Mouse (Mus musculus) brain, embryonic 14.5 days (tissue): ENCODE results near the gene Elmo3. TPM values are rescaled to one million over a fixed set of nuclear protein-coding genes. Genes with fewer than 3 reads are reported as not detected.

Source experiments
- DNase-seq: peaks from one replicate; pipeline ENCODE4 v3.0.0-alpha.2; 2011; ENCODE audit warnings: low read depth
- CTCF ChIP-seq: fragments of 200-500 bp; IDR thresholded peaks from 2 replicates; pipeline ENCODE4 v1.5.1; 2012; ENCODE audit warnings: inconsistent platforms, mild to moderate bottlenecking, moderate library complexity, borderline replicate concordance; ENCODE audit not compliant: insufficient read depth, insufficient read length; ENCODE audit errors: extremely low read depth
- POLR2A ChIP-seq: fragments of 200-500 bp; IDR thresholded peaks from 2 replicates; pipeline ENCODE4 v1.6.1; 2012; ENCODE audit warnings: mild to moderate bottlenecking, inconsistent platforms, borderline replicate concordance; ENCODE audit not compliant: poor library complexity, insufficient read depth, insufficient read length, severe bottlenecking; ENCODE audit errors: extremely low read depth
- polyA plus RNA-seq: library from polyadenylated mRNA; depleted of rRNA; stranded (reverse); fragments of >200 nt; gene quantifications from 2 replicates; pipeline ENCODE4 v1.2.3, GENCODE M21; 2012

Elmo3 gene
- polyA plus RNA-seq, 1 experiment: 2.3 TPM

DNA sequence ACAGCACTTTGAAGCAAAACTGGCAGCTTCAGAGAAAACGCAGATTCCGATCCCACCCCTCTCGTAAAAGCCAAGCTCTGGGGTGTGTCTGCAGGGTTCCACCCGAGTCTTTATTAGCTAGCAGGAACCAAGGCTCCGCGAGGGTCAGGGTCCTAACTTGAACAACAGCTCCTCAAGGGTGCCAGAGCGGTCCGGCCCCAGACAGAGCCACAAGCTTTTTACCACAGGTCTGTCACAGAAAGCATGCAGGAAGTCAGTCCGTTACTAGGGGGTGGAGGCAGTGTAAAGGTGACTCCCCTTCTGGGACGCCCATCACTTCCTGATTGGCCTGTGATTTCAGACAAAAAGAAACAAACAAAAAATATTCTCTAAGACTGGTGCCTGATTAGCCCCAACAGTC, 40.3 kb upstream of the Elmo3 start:
- DNase-seq: no peak
- TF ChIP-seq CTCF (no peak), POLR2A (no peak)

DNA sequence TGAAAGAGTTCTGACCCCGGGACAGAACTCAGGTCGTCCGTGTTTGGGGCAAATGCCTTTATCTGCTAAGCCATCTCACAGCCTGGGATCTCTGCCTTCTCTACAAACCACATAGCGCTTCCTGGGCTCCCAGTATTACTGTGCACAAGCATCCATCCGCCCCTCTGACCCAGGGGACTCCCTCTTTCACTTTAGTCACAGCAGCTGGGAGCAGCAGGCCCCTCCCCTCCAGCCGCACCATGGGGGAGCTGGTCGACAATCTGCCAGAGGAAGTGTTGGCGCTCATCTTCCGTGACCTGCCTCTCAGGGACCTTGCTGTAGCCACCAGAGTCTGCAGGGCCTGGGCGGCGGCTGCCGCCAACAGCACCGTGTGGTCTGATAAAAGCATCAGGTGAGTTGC, 38.6 kb upstream of the Elmo3 start:
- TF ChIP-seq POLR2A (no peak), CTCF (no peak)
- no peak for DNase-seq

DNA sequence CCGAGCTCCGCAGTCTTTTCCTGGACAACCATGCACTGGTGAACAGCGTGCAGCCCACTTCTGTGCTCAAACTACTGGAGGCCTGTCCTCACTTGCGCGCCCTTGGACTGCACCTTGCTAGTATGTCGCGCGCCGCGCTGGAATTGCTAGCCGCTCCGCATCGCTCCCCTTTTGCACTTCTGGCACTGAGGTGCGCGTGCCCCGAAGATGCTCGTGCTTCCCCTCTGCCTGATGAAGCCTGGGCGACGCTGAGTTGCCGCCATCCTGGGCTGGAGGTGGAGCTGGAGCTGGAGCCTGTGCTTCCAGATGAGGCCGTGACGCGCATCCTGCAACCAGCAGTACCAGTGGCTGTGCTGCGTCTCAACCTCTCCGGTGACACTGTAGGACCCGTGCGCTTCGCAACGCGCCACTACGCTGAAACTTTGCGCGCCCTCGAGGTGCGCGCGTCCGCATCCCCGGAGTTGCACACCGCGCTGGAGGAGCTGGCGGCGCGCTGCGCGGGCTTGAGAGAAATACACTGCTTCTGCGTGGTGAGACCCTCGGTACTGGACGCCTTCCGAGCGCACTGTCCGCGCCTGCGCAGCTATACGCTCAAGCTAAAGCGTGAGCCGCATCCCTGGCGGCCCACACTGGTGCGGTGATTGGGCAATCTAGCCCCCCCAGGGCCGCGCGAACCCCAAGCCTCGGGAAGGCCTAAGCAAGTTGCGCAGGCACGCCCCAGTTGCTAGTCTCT, 36.9 kb upstream of the Elmo3 start:
- TF ChIP-seq POLR2A: 0 out of 2 replicates have a peak, but pooled peaks have one; percentile 6
- no peak for TF ChIP-seq CTCF
- peak; percentile 96 for DNase-seq

DNA sequence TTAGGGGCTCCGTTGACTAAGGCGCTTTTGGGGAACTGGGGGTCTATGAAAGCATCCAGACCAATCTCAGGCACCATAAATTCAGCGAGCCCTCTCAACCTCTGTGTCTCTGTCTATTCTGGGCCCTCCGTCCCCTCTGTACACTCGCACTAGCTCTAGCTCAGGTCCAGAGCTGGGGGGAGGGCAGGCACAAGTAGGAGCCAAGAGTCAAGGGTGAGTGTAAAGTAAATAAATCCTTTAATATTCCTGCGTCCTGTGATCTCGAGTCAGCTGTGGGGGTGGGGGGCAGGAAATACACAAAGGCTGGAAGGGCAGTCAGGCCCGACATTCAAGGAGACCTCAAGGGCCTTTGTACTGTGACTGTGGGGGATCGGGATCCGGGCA, 36.3 kb upstream of the Elmo3 start:
- no peak for DNase-seq
- TF ChIP-seq CTCF (no peak), POLR2A (no peak)

DNA sequence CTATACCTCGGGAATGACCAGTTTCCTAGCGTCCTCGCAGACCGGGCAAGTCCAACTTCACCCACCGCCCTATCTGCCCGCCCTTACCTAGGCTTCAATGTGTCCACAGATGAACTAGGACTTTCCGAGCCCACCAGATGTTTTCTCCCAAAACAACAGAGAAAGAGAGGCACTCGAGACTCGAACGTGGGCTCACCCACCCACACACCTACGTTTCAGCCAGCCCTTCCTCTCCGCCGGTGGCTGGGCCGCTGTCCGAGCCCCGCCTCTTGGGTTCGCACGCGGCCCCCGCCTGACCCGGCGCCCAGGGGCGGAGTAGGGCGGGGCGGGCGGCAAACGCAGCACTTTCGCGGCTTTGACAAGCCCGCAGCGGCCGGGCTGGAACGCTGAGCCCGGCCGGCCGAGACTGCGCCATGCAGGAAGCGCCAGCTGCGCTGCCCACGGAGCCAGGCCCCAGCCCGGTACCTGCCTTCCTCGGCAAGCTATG, 35.9 kb upstream of the Elmo3 start, which contains the start of gene Hsf4:
Hsf4 (plus strand) TSS at position 341 of the 487 bp plus-strand sequence.
- no peak for DNase-seq
- no peak for TF ChIP-seq POLR2A
- no peak for TF ChIP-seq CTCF

DNA sequence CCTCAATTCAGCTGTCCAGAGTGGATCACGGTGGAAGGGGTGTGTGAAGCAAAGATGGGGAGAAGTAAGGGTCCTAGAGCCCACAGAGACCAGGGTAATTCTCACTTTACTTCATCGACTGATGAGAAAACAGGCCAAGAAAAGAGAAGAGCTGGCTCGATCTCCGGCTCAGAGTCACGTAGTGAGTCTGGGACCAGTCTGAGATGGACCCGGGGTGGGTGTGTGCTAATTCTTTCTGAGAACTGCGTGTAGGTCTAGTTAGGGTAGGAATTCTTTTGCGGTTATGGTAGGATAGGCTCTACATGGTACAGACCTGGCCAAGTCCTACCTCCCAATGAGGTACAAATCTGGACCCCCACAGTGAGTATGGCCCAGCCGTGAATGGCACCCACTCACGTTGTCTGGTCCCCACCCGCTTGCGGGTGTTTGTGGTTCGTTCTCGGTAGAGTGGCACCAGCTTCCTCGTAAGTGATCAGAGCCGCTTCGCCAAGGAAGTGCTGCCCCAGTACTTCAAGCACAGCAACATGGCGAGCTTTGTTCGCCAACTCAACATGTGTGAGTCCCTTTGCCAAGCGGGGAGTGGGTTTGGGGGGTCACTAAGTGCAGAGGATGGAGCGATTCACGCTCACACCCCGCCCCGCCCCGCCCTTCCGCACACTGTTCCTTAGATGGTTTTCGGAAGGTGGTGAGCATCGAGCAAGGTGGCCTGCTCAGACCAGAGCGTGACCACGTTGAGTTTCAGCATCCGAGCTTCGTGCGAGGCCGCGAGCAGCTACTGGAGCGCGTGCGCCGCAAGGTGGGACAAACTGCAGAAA, 35.1 kb upstream of the Elmo3 start:
- no peak for TF ChIP-seq CTCF
- no peak for TF ChIP-seq POLR2A
- no peak for DNase-seq

DNA sequence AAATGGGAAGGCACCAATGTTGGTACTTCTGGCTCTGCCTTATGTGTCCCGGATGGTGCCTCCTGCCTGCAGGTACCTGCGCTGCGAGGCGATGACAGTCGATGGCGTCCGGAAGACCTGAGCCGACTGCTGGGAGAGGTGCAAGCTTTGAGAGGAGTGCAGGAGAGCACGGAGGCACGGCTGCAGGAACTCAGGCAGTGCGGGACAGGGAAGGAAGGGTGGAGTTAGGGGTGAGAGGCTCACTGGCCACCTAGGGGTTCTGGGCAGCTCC, 34.5 kb upstream of the Elmo3 start:
- TF ChIP-seq POLR2A (no peak), CTCF (no peak)
- no peak for DNase-seq

DNA sequence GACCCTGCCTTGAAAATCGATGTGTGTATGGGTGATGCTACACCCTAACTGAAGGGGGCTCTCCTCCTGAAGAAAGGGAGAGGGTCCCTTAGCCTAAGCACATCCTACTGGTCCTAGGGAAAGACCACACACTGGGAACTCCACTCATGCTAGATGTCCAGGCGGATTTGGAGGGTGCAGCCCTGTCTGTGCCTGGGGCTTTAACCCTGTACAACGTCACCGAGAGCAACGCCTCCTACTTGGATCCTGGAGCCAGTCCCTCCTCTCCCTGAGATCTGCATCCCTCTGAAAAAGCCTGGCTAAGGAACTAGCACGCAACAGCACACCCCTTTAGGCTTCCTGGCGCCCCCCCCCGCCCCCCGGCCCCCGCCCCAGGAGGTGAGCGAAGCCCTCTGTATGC, 30.0 kb upstream of the Elmo3 start:
- no peak for TF ChIP-seq CTCF
- TF ChIP-seq POLR2A: no peak
- no peak for DNase-seq

DNA sequence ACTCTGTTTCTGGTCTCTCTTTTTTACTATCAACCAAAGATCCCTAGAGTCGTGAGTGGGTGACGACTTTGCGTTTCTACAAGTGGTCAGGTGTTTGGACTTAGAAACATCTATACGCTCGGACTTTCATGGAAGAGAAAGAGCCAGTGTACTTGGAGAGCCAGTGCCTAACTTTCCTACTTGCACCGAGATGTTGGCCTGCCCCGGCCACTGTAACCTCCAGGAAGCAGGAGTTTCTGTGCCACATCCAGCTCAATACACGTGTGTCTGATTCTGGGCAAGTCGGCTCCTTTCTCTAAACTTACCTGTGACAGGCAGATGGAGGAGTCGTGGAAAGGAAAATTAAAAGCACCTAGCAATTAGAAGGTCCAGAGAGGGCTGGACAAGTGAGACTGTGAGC, 29.6 kb upstream of the Elmo3 start, which contains the start of gene Nol3:
Nol3 (plus strand) TSS at position 301 of the 400 bp plus-strand sequence.
- no peak for DNase-seq
- TF ChIP-seq CTCF (no peak), POLR2A (no peak)

DNA sequence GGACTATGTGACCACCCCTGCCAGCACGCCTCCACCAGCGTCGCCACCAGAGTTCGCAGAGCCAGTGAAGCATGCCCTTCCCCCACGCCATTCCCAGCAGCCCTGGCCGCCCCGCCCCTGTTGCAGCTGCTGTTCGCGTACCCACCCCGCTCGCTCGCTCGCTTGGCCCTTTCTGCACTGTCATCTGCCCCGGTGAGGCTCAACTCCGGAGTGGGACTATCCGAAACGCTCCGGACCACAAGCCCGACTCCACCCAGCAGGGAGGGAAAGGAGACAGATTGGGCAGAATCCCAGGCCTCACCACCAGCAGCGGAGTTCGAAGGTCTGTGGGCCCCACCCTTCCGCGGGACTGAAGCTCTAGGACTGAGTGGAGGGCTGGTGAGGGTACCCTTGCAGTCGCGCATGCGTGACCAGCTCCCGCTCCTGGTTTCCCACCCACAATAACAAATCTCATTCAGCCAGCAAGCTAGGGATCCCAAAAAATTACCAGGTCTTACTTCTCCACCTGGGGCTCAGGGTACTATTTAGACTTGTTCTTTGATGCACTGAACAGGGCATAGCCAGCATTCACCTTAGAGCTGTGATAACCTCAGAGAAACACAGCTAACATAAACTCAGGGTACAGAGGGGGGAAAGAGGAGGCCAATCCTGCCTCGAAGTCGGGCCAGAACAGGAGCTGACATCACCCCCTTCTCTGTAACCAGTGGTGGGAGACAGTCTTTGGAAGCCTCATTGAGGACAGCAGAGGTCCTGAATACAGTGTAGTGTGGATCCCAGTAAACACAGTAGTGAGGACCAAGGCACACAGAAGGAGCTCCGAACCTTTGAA, 28.9 kb upstream of the Elmo3 start:
- TF ChIP-seq CTCF (no peak), POLR2A (no peak)
- DNase-seq: peak; percentile 73

DNA sequence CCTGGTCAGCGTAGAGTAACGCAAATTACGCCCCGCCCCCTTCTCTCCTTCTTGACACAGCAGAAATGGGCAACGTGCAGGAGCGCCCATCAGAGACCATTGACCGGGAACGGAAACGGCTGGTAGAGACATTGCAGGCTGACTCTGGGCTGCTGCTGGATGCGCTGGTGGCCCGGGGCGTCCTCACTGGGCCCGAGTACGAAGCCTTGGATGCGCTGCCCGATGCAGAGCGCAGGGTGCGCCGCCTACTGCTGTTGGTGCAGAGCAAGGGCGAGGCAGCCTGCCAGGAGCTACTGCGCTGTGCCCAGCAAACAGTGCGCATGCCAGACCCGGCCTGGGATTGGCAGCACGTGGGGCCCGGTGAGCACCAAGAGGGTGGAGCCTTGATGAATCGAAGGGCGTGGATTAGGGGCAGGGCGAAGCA, 26.5 kb upstream of the Elmo3 start:
- no peak for TF ChIP-seq POLR2A
- no peak for TF ChIP-seq CTCF

More for the DNA sequence above, 26.5 kb upstream of the Elmo3 start:
- peak; percentile 89 for DNase-seq
